Mouse (Mus musculus): ENCODE data around the gene Trappc3. TPM values are rescaled to one million over a fixed set of nuclear protein-coding genes. Genes with fewer than 3 reads are reported as not detected.

The Trappc3 gene
- polyA plus RNA-seq, 1 experiment from 2014 or later: 160 TPM

DNA sequence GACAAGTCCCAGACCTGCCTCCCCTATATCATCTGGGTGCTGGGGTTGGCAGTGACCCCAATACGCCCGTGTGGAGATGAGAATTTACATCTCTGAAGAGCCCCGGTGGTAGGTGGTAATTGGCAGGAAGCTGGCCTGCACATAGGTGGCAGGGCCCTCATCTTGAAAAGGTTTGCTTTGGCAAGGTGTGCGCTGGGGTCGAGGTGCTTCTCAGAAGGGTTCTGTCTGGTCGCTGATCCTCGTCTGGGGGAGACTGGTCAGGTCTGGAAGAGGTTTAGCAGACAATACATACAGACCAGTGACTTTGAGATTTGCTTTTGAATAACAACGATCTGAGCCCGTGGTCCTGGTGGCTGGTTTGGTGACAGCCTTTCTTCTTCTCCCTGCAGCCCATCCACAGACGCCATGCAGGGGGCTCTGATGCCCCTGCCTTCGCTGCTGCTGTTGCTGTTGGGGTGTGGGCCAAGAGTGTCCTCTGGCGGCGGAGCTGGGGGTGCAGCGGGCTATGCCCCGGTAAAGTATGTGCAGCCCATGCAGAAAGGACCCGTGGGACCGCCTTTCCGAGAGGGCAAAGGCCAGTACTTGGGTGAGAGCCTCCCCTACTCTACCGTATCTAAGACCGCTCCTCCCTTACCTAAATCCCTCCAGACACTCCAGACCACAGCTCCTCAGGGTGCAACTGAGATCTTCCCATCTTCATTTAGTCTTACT, 47.2 kb downstream of the Trappc3 start:
- no peaks in the 10 kb centered on the region for H3K36me3 ChIP-seq
- H3K9me3 ChIP-seq: no peaks in the 10 kb centered on the region
- H3K4me2 ChIP-seq: peak overlapping the region; percentile 42
- 0 out of 2 replicates have a peak overlapping the region, but pooled peaks have one; percentile 1 for H3K9ac ChIP-seq
- H3K27ac ChIP-seq (replicated peaks): no peak overlapping the region
- WGBS: 14% methylated on average over 20 of the region's 20 CpGs
- H3K4me1 ChIP-seq (replicated peaks): peaks cover 6% of the 10 kb centered on the region; the same call in 1 of the 2 replicates
- H3K4me3 ChIP-seq: peak overlapping the region; percentile 14
- ATAC-seq (ENCODE audit: low read depth): peak; percentile 75
- peaks cover 1% of the 10 kb centered on the region; the same call in 1 of the 2 replicates for H3K27me3 ChIP-seq

DNA sequence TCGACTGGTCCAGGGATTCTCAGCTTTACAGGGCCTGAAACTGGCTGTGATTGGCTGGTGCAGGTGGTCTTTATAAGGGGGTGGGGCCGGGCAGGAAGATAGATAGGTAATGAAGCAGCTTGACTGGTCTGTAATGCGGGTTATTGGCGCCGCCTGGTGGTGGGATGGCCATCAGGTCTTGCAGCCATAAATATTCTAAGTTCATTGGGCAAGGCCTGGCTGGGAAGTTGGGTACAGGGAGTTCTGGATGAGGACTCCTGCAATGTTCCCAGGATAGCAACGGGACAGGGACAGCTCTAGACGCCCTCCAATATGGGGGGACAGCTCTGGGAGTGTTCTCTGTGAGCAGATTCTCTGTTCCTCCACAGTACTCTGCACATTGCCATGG, 47.8 kb downstream of the Trappc3 start:
- 0% methylated on average over 7 of the region's 7 CpGs for WGBS
- H3K4me2 ChIP-seq: peak overlapping the region; percentile 42
- no peaks in the 10 kb centered on the region for H3K27me3 ChIP-seq
- peak; percentile 86 for ATAC-seq (ENCODE audit: low read depth)
- H3K27ac ChIP-seq (replicated peaks): no peak overlapping the region
- peak overlapping the region; percentile 14 for H3K4me3 ChIP-seq
- H3K9ac ChIP-seq: 0 out of 2 replicates have a peak overlapping the region, but pooled peaks have one; percentile 1
- H3K4me1 ChIP-seq (replicated peaks): peaks cover 6% of the 10 kb centered on the region; the same call in 1 of the 2 replicates
- H3K9me3 ChIP-seq: no peaks in the 10 kb centered on the region
- H3K36me3 ChIP-seq: peaks cover under 1% of the 10 kb centered on the region; the same call in 1 of the 2 replicates

DNA sequence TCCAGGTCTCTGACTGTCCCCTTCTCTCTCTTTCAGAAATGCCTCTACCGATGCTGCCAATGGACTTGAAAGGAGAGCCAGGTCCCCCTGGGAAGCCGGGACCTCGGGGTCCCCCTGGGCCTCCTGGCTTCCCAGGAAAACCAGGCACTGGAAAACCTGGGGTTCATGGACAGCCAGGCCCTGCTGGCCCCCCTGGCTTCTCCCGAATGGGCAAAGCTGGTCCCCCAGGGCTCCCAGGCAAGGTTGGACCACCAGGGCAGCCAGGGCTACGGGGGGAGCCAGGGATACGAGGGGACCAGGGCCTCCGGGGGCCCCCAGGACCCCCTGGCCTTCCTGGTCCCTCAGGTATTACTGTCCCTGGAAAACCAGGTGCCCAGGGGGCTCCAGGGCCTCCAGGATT, 48.2 kb downstream of the Trappc3 start:
- no peak for ATAC-seq (ENCODE audit: low read depth)
- Histone ChIP-seq H3K27me3 (no peaks in the 10 kb centered on the region), H3K9ac (no peak overlapping the region), H3K27ac (replicated peaks) (no peak overlapping the region), H3K4me2 (no peak overlapping the region), H3K4me3 (no peak overlapping the region), H3K36me3 (peaks cover 3% of the 10 kb centered on the region; the same call in 1 of the 2 replicates), H3K9me3 (no peaks in the 10 kb centered on the region), H3K4me1 (replicated peaks) (peaks cover 6% of the 10 kb centered on the region; the same call in 1 of the 2 replicates)
- WGBS: 77% methylated on average over 7 of the region's 7 CpGs

DNA sequence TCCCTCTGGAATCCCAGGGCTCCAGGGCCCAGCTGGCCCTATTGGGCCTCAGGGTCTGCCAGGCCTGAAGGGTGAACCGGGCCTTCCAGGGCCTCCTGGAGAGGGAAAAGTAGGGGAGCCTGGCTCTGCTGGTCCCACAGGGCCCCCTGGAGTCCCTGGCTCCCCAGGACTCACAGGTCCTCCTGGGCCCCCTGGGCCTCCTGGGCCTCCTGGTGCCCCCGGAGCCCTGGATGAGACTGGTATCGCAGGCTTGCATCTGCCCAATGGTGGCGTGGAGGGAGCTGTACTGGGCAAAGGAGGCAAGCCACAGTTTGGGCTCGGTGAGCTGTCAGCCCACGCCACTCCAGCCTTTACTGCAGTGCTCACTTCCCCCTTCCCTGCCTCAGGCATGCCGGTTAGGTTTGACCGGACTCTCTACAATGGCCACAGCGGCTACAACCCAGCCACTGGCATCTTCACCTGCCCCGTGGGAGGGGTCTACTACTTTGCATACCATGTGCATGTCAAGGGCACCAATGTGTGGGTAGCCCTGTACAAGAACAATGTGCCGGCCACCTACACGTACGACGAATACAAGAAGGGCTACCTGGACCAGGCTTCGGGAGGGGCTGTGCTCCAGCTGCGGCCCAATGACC, 49.6 kb downstream of the Trappc3 start:
- Histone ChIP-seq H3K9me3 (no peaks in the 10 kb centered on the region), H3K4me2 (no peak overlapping the region), H3K4me1 (replicated peaks) (peaks cover 6% of the 10 kb centered on the region; the same call in 1 of the 2 replicates), H3K4me3 (no peak overlapping the region), H3K27ac (replicated peaks) (no peak overlapping the region), H3K9ac (no peak overlapping the region), H3K27me3 (no peaks in the 10 kb centered on the region), H3K36me3 (peaks cover 16% of the 10 kb centered on the region)
- WGBS: 93% methylated on average over 16 of the region's 16 CpGs
- ATAC-seq (ENCODE audit: low read depth): no peak

DNA sequence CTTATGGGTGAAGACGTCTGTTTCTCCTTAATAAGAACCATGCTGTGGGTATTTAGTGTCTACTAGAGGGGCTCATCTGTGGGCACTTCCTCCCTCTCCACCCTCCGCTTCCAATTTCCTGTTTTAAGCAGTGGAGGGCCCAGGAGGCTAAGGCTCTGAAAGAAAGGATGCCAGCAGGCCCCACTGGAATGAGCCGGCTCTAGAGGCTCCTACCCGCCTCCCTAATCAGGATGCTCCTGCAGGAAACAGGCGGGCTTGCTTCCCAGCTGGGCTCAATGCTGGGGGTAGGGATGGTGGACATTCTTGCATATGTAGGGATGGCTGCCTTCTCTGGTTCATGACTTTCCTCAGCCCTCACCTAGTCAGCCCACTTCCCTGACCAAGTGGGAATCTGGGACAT, 51.1 kb downstream of the Trappc3 start:
- Histone ChIP-seq H3K4me1 (replicated peaks) (peaks cover 6% of the 10 kb centered on the region; the same call in 1 of the 2 replicates), H3K9ac (no peak overlapping the region), H3K27me3 (no peaks in the 10 kb centered on the region), H3K4me3 (no peak overlapping the region), H3K9me3 (no peaks in the 10 kb centered on the region), H3K4me2 (no peak overlapping the region), H3K36me3 (peaks cover 32% of the 10 kb centered on the region), H3K27ac (replicated peaks) (no peak overlapping the region)
- ATAC-seq (ENCODE audit: low read depth): no peak
- 48% methylated on average over 5 of the region's 5 CpGs for WGBS

DNA sequence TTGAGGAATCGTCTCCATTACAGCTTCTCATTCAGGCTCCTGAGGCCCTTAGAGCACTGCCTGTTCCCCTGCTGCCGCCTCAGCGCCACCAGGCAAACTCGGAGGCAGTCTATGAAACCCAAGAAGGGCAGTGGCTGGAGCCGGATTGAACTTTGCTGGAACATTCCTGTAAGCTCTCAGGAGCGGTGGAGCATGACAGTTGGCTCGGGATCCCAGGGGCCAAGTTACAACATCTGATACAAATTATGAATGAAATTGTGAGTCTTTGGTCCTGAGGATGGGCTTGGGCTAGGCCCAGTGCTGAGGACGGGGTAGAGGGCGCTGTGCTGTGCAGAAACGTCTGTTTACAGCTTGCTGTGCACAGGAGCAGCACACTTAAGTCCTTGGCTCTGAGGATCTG, 52.3 kb downstream of the Trappc3 start:
- Histone ChIP-seq H3K9ac (no peak overlapping the region), H3K4me1 (replicated peaks) (peaks cover 5% of the 10 kb centered on the region; the same call in 1 of the 2 replicates), H3K27ac (replicated peaks) (no peak overlapping the region), H3K4me3 (no peak overlapping the region), H3K27me3 (no peaks in the 10 kb centered on the region), H3K4me2 (no peak overlapping the region), H3K9me3 (no peaks in the 10 kb centered on the region), H3K36me3 (peaks cover 40% of the 10 kb centered on the region)
- no peak for ATAC-seq (ENCODE audit: low read depth)
- WGBS: 62% methylated on average over 10 of the region's 10 CpGs

DNA sequence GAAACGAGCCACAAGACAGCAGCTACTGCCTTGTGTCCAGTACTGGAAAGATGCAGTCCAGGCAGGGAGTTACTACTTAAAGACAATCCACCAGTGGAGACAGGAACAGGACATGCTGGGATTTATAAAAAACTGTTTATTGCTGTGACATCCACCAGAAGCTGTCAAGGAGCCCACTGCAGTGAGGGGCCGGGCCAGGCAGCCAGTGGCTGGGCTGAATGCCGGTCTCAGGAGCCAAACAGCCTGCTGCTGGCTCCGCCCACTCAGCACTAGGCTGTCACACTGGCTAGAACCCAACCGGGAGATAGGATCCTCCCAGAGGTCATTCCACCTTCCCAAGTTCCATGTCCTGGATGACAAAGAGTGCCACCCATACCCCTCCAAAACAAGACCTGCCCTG, 53.8 kb downstream of the Trappc3 start:
- 41% methylated on average over 5 of the region's 5 CpGs for WGBS
- no peaks in the 10 kb centered on the region for H3K9me3 ChIP-seq
- H3K27me3 ChIP-seq: no peaks in the 10 kb centered on the region
- no peak overlapping the region for H3K4me2 ChIP-seq
- no peak overlapping the region for H3K4me3 ChIP-seq
- H3K9ac ChIP-seq: no peak overlapping the region
- peaks cover 40% of the 10 kb centered on the region for H3K36me3 ChIP-seq
- H3K4me1 ChIP-seq (replicated peaks): peaks cover 15% of the 10 kb centered on the region
- ATAC-seq (ENCODE audit: low read depth): no peak
- no peak overlapping the region for H3K27ac ChIP-seq (replicated peaks)

DNA sequence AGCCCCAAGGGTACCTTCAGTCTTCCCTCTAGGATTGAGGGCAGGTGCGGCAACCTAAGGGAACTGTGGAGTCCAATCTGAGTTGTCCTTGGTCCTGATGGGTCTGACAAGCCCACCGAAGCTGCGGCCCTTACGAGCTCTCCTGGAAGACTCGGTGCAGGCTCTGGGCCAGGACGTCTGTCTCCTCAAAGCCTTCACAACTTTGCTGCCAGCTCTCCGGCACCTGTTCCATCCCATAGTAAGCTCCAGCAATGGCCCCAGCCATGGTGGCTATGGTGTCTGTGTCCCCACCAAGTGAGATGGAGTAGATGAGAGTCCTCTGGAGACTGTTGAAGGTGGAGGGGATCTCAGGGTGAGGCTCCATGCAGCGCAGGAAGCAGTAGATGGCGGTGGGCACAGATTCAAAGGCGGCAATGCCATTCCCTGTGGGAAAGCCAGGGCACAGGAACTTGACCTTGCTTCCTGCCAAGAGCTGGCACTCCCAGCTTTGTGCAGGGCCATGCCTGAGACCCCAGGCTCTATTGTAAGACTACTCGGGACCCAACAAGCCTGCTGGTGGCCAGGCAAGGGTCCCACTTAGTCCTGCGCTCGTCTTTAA, 54.4 kb downstream of the Trappc3 start:
- Histone ChIP-seq H3K4me3 (no peak overlapping the region), H3K9me3 (no peaks in the 10 kb centered on the region), H3K4me2 (no peak overlapping the region), H3K4me1 (replicated peaks) (peaks cover 16% of the 10 kb centered on the region), H3K27me3 (no peaks in the 10 kb centered on the region), H3K27ac (replicated peaks) (no peak overlapping the region), H3K9ac (no peak overlapping the region), H3K36me3 (peaks cover 40% of the 10 kb centered on the region)
- WGBS: 95% methylated on average over 13 of the region's 13 CpGs
- ATAC-seq (ENCODE audit: low read depth): no peak

DNA sequence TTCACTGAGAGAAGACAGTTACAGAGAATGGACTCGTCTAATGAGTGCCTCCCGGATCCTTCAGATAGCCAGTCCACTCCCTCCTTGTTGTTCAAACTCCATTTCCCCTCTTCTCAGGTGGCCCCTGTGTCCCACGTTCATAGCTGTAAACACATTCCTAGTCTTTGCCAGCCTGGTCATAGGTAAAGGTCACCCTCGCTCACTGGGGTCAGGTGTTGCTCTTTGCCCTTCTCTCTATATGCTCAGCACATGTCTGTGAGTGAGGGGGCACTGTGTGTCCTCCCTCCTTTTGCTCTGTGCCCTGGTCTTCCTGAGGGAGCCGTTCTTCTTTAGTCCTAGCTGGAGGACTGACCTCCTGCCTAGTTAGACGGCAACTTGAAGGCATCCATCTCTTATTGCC, 57.7 kb downstream of the Trappc3 start:
- peaks cover 19% of the 10 kb centered on the region for H3K27me3 ChIP-seq
- ATAC-seq (ENCODE audit: low read depth): no peak
- no peak overlapping the region for H3K27ac ChIP-seq (replicated peaks)
- H3K36me3 ChIP-seq: peaks cover 40% of the 10 kb centered on the region
- H3K4me3 ChIP-seq: 0 out of 2 replicates have a peak overlapping the region, but pooled peaks have one; percentile 79
- peaks cover 24% of the 10 kb centered on the region for H3K4me1 ChIP-seq (replicated peaks)
- 92% methylated on average over 6 of the region's 6 CpGs for WGBS
- H3K9me3 ChIP-seq: no peaks in the 10 kb centered on the region
- no peak overlapping the region for H3K9ac ChIP-seq
- H3K4me2 ChIP-seq: no peak overlapping the region

DNA sequence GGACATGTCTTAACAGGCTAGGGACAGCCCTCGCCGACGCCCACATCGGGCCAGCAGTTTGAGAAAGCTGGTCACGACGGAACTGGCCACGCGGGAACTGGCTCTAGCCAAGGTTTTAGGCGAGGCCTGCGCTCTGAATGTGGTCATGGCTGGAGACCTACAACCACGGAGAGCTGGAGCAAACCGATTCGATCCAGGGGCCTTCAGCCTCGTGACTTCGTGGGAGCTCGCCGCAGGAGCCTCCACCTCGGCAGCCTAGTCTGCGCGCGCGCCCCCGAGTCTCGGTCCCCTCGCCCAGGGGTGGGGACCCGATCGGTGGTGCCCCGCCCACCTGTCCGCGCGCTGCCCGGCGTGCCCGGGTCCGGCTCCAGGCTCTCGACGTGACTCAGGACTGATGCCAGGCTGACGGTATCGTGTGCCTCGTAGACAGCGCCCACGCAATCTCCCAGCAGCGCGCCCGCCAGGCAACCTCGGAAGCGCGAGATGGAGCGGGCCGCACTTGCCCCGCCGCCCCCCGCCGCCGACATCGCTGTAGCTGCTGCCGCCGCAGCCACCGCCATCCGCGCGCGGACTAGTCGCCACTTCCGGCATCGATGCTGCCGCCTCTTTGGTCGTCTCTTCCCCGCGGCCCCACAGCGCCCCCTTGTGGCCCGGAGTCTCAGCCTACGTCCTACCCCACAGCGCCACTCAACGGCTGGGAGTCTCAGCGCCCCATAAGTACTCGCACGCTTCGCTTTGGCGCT, 59.2 kb downstream of the Trappc3 start, which contains the start of gene Adprhl2:
Gene Adprhl2 (minus strand): TSS at position 593 of the 743 bp plus-strand sequence.
- peak within 1 kb of the TSS; percentile 86 for H3K27ac ChIP-seq (replicated peaks)
- H3K36me3 ChIP-seq: peaks cover 28% of the 10 kb centered on the region
- peaks cover 32% of the 10 kb centered on the region for H3K27me3 ChIP-seq
- H3K9me3 ChIP-seq: no peaks in the 10 kb centered on the region
- WGBS: under 1% methylated on average over 74 of the region's 80 CpGs
- peaks cover 32% of the 10 kb centered on the region for H3K4me1 ChIP-seq (replicated peaks)
- peak within 1 kb of the TSS; percentile 84 for H3K9ac ChIP-seq
- H3K4me3 ChIP-seq: peak within 1 kb of the TSS; percentile 79
- peak within 1 kb of the TSS; percentile 98 for H3K4me2 ChIP-seq
- ATAC-seq (ENCODE audit: low read depth): peak; percentile 84

DNA sequence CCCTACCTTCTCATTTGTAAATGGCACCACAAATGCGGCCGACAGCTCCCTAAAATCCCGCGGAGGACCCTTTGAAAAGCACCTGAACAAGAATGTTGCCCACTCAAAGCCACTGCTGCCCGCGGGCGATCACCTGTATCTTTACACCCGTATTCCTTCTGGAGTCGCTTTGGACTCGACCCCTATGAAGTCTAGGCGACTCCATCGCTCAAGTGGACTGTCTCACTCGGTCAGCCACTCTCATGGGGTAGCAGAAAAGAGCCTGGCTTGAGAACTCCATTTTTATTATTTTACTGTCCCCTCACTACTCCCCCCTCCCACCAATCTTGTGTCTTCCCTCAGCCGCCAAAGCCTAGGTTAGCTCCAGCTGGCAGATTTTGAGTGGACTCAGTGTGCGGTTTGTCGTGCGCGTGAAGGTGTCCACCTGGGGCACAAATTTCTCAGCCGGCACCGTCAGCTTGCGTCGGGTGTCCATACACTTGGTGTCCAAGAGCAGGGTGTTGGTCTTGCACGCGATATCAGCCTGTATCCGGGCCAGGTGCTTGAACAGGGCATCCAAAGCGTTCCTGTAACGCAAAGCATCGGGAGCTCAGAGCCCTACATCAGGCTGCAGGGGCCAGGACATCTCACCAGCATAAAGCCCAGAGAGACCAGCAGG, 59.9 kb downstream of the Trappc3 start:
- H3K36me3 ChIP-seq: peaks cover 21% of the 10 kb centered on the region
- peaks cover 32% of the 10 kb centered on the region for H3K4me1 ChIP-seq (replicated peaks)
- peaks cover 32% of the 10 kb centered on the region for H3K27me3 ChIP-seq
- H3K4me2 ChIP-seq: peak overlapping the region; percentile 98
- H3K9me3 ChIP-seq: no peaks in the 10 kb centered on the region
- ATAC-seq (ENCODE audit: low read depth): peak; percentile 34; the same call in 1 of the 2 replicates
- H3K4me3 ChIP-seq: peak overlapping the region; percentile 79
- H3K9ac ChIP-seq: peak overlapping the region; percentile 38; the same call in 1 of the 2 replicates
- 53% methylated on average over 28 of the region's 28 CpGs for WGBS
- no peak overlapping the region for H3K27ac ChIP-seq (replicated peaks)

Data from neural tube, embryonic 13.5 days (tissue).